Mouse (Mus musculus): Measurements from ENCODE around the gene Scn3b. TPM values are rescaled to one million over a fixed set of nuclear protein-coding genes. Genes with fewer than 3 reads are reported as not detected.

Gene Scn3b
- total RNA-seq (2021): 100 to 1,000 TPM; 248 to 274 TPM

GRCm38 (mm10) chr9:40269103-40269861 is at the start of gene Scn3b:
TSS of gene Scn3b (plus strand) at chr9:40269217.
- peak; percentile 68 to 70 for DNase-seq (ENCODE audit: extremely low spot score in 1 of 2, low spot score in 1 of 2)

GRCm38 (mm10) chr9:40224289-40224688 is 44.7 kb upstream of the Scn3b start:
- no peak for DNase-seq (ENCODE audit: extremely low spot score in 1 of 2, low spot score in 1 of 2)

- DNase-seq (ENCODE audit: extremely low spot score in 1 of 2, low spot score in 1 of 2): peak in 1 of 2 experiments; percentile 55
These were observed 40.9 kb upstream of the Scn3b start for GRCm38 (mm10) chr9:40227874-40228789.

- DNase-seq (ENCODE audit: extremely low spot score in 1 of 2, low spot score in 1 of 2): no peak
These were observed 40.1 kb upstream of the Scn3b start for GRCm38 (mm10) chr9:40228804-40229331.

- DNase-seq (ENCODE audit: extremely low spot score in 1 of 2, low spot score in 1 of 2): no peak
These were observed 39.5 kb upstream of the Scn3b start for GRCm38 (mm10) chr9:40229479-40229878.

GRCm38 (mm10) chr9:40231019-40231418 is 38.0 kb upstream of the Scn3b start:
- DNase-seq (ENCODE audit: extremely low spot score in 1 of 2, low spot score in 1 of 2): no peak

- no peak for DNase-seq (ENCODE audit: extremely low spot score in 1 of 2, low spot score in 1 of 2)
These were observed 34.6 kb upstream of the Scn3b start for GRCm38 (mm10) chr9:40234233-40235072.

- DNase-seq (ENCODE audit: extremely low spot score in 1 of 2, low spot score in 1 of 2): no peak
These were observed 33.8 kb upstream of the Scn3b start for GRCm38 (mm10) chr9:40235220-40235619.

GRCm38 (mm10) chr9:40239749-40240148 is 29.3 kb upstream of the Scn3b start:
- DNase-seq (ENCODE audit: extremely low spot score in 1 of 2, low spot score in 1 of 2): no peak

- DNase-seq (ENCODE audit: extremely low spot score in 1 of 2, low spot score in 1 of 2): no peak
These were observed 28.7 kb upstream of the Scn3b start for GRCm38 (mm10) chr9:40240311-40240710.

GRCm38 (mm10) chr9:40241223-40241801 is 27.7 kb upstream of the Scn3b start:
- peak; percentile 34 to 41 for DNase-seq (ENCODE audit: extremely low spot score in 1 of 2, low spot score in 1 of 2)

- DNase-seq (ENCODE audit: extremely low spot score in 1 of 2, low spot score in 1 of 2): peak; percentile 8 to 30
These were observed 26.8 kb upstream of the Scn3b start for GRCm38 (mm10) chr9:40241951-40242888.

GRCm38 (mm10) chr9:40245466-40245865 is 23.6 kb upstream of the Scn3b start:
- no peak for DNase-seq (ENCODE audit: extremely low spot score in 1 of 2, low spot score in 1 of 2)

- no peak for DNase-seq (ENCODE audit: extremely low spot score in 1 of 2, low spot score in 1 of 2)
These were observed 22.9 kb upstream of the Scn3b start for GRCm38 (mm10) chr9:40245974-40246665.

GRCm38 (mm10) chr9:40246702-40247101 is 22.3 kb upstream of the Scn3b start:
- no peak for DNase-seq (ENCODE audit: extremely low spot score in 1 of 2, low spot score in 1 of 2)

- DNase-seq (ENCODE audit: extremely low spot score in 1 of 2, low spot score in 1 of 2): no peak
These were observed 19.9 kb upstream of the Scn3b start for GRCm38 (mm10) chr9:40249106-40249505.

GRCm38 (mm10) chr9:40252459-40252858 is 16.6 kb upstream of the Scn3b start:
- DNase-seq (ENCODE audit: extremely low spot score in 1 of 2, low spot score in 1 of 2): no peak

GRCm38 (mm10) chr9:40263874-40264273 is 5.1 kb upstream of the Scn3b start:
- no peak for DNase-seq (ENCODE audit: extremely low spot score in 1 of 2, low spot score in 1 of 2)

Measured in layer of hippocampus, postnatal 25 days (tissue).